Mouse (Mus musculus) MEL (cell line): ENCODE measurements around the gene Bmp6.

Experiments
- CHD2 ChIP-seq: IDR thresholded peaks from 2 replicates; pipeline ENCODE4 v1.6.1; 2011; ENCODE audit warnings: low read length, improper control_type of control experiment
- CTCF ChIP-seq, 3 experiments: IDR thresholded peaks in 2 of 3; conservative IDR thresholded peaks in 1 of 3; 2 replicates each; pipeline ENCODE4 v1.5.1; 2011 to 2012; ENCODE audit warnings: low read length in 3 of 3, low read depth in 2 of 3, mild to moderate bottlenecking in 2 of 3, improper control_type of control experiment in 1 of 3, inconsistent platforms in 1 of 3, mixed read lengths in 1 of 3, moderate library complexity in 1 of 3; ENCODE audit not compliant: control insufficient read depth in 1 of 3, insufficient read depth in 1 of 3, poor library complexity in 1 of 3, severe bottlenecking in 1 of 3
- ETS1 ChIP-seq: IDR thresholded peaks from 2 replicates; pipeline ENCODE4 v1.6.1; 2012; ENCODE audit warnings: low read depth, mild to moderate bottlenecking, inconsistent platforms, low read length, improper control_type of control experiment, moderate library complexity
- GATA1 ChIP-seq: IDR thresholded peaks from 2 replicates; pipeline ENCODE4 v1.6.1; 2011; ENCODE audit warnings: low read depth, low read length, improper control_type of control experiment
- MAFK ChIP-seq: IDR thresholded peaks from 2 replicates; pipeline ENCODE4 v1.6.1; 2011; ENCODE audit warnings: low read depth, mild to moderate bottlenecking, low read length, improper control_type of control experiment, borderline replicate concordance
- MAX ChIP-seq: IDR thresholded peaks from 2 replicates; pipeline ENCODE4 v1.6.1; 2011; ENCODE audit warnings: low read length, improper control_type of control experiment
- POLR2A ChIP-seq, 2 experiments: IDR thresholded peaks; 2 replicates each; pipeline ENCODE4 v1.6.1; 2011 to 2012; ENCODE audit warnings: low read length in 2 of 2, mild to moderate bottlenecking in 2 of 2, control low read depth in 1 of 2, improper control_type of control experiment in 1 of 2, low read depth in 1 of 2, moderate library complexity in 1 of 2; ENCODE audit not compliant: control insufficient read depth in 1 of 2, insufficient read depth in 1 of 2, poor library complexity in 1 of 2
- TBP ChIP-seq: IDR thresholded peaks from 2 replicates; pipeline ENCODE4 v1.8.0; 2011; ENCODE audit warnings: low read depth, low read length, improper control_type of control experiment
- UBTF ChIP-seq: IDR thresholded peaks from 2 replicates; pipeline ENCODE4 v1.6.1; 2012; ENCODE audit warnings: low read depth, mild to moderate bottlenecking, inconsistent platforms, low read length, improper control_type of control experiment, moderate library complexity, borderline replicate concordance; ENCODE audit not compliant: insufficient read depth
- USF2 ChIP-seq, 2 experiments: IDR thresholded peaks; 2 replicates each; pipeline ENCODE4 v1.6.1; 2011 to 2012; ENCODE audit warnings: improper control_type of control experiment in 2 of 2, low read length in 2 of 2, borderline replicate concordance in 1 of 2, inconsistent platforms in 1 of 2, low read depth in 1 of 2, mild to moderate bottlenecking in 1 of 2; ENCODE audit not compliant: insufficient read depth in 1 of 2

DNA sequence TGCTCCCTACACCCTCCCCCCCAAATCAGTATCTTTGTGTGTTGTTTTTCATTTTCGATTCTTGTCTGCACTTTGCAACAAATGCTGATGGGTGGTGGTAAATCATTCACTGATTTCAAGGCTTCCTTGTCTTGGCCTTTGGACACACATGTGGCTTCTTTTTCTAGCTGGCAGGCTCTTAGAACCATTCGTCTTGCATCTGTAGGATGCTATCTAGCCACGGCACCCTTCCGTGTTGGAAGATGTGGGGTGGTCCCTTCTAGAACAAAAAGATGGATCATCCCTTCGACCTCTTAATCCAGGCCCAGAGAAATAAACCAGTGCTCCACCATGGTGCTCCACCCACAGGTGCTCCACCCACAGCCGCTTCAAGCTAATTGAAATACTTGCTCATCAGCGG, 19.0 kb downstream of the Bmp6 start:
- no peak for TF ChIP-seq GATA1
- TF ChIP-seq USF2 (IDR thresholded peaks at IDR 0.05; ENCODE audit: borderline replicate concordance in 1 of 2, insufficient read depth in 1 of 2, low read depth in 1 of 2, low read length in 2 of 2): no peak
- no peak for TF ChIP-seq TBP
- no peak for TF ChIP-seq MAFK
- no peak for TF ChIP-seq UBTF
- no peak for TF ChIP-seq CTCF (IDR thresholded peaks at IDR 0.05 in 2 of 3, conservative IDR thresholded peaks at IDR 0.05 in 1 of 3; ENCODE audit: control insufficient read depth in 1 of 3, insufficient read depth in 1 of 3, low read depth in 2 of 3, low read length in 3 of 3, poor library complexity in 1 of 3, severe bottlenecking in 1 of 3)
- no peak for TF ChIP-seq CHD2
- no peak for TF ChIP-seq ETS1
- TF ChIP-seq MAX: no peak
- TF ChIP-seq POLR2A (IDR thresholded peaks at IDR 0.05; ENCODE audit: control insufficient read depth in 1 of 2, insufficient read depth in 1 of 2, low read depth in 1 of 2, low read length in 2 of 2, poor library complexity in 1 of 2): no peak
